Mouse (Mus musculus) heart, embryonic 14.5 days (tissue): ENCODE measurements around the gene Cct5. TPM values are rescaled to one million over a fixed set of nuclear protein-coding genes. Genes with fewer than 3 reads are reported as not detected.
A peak's percentile ranks its signal among the peaks of the same experiment; 100 is the strongest.

Source experiments
- ATAC-seq: fragments of 200-750 bp; cut with Nextera tagmentation; 2 replicates; pipeline ENCODE4 v1.8.0; 2017; ENCODE audit warnings: low read depth, moderate TSS enrichment; ENCODE audit not compliant: insufficient number of reproducible peaks, insufficient read depth, low FRiP score
- H3K27ac ChIP-seq, 2 experiments: fragments of 200-500 bp in 1 of 2; fragments of 300-500 bp in 1 of 2; sonication (generic) in 1 of 2; replicated peaks in 1 of 2; 2 replicates each; pipeline ENCODE4 v1.5.1; 2012 to 2014; ENCODE audit warnings: low read depth in 2 of 2, low read length in 2 of 2, control low read depth in 1 of 2, mild to moderate bottlenecking in 1 of 2, mixed read lengths in 1 of 2; ENCODE audit not compliant: control insufficient read depth in 1 of 2, insufficient read depth in 1 of 2
- H3K27me3 ChIP-seq: fragments of 300-500 bp; sonication (generic); 2 replicates; pipeline ENCODE4 v1.6.1; 2014; ENCODE audit warnings: mild to moderate bottlenecking, low read length, control low read depth; ENCODE audit not compliant: control insufficient read depth, insufficient read depth
- H3K36me3 ChIP-seq: fragments of 300-500 bp; sonication (generic); 2 replicates; pipeline ENCODE4 v1.6.1; 2014; ENCODE audit warnings: mild to moderate bottlenecking, control low read depth, low read length, mixed read lengths; ENCODE audit not compliant: control insufficient read depth, insufficient read depth
- H3K4me1 ChIP-seq, 2 experiments: fragments of 200-500 bp in 1 of 2; fragments of 300-500 bp in 1 of 2; sonication (generic) in 1 of 2; 2 replicates each; pipeline ENCODE4 v1.6.1; 2012 to 2014; ENCODE audit warnings: low read length in 2 of 2, control low read depth in 1 of 2, mixed read lengths in 1 of 2; ENCODE audit not compliant: control insufficient read depth in 2 of 2, insufficient read depth in 2 of 2
- H3K4me2 ChIP-seq: fragments of 300-500 bp; sonication (generic); 2 replicates; pipeline ENCODE4 v1.6.1; 2014; ENCODE audit warnings: mild to moderate bottlenecking, low read length
- H3K4me3 ChIP-seq, 2 experiments: fragments of 200-500 bp in 1 of 2; fragments of 300-500 bp in 1 of 2; sonication (generic) in 1 of 2; 2 replicates each; pipeline ENCODE4 v1.5.1; 2012 to 2014; ENCODE audit warnings: low read length in 2 of 2, mild to moderate bottlenecking in 2 of 2, control low read depth in 1 of 2, low read depth in 1 of 2, moderate library complexity in 1 of 2; ENCODE audit not compliant: control insufficient read depth in 1 of 2, insufficient read depth in 1 of 2
- H3K9ac ChIP-seq: fragments of 300-500 bp; sonication (generic); 2 replicates; pipeline ENCODE4 v1.6.1; 2014; ENCODE audit warnings: mild to moderate bottlenecking, low read length
- H3K9me3 ChIP-seq: fragments of 300-500 bp; sonication (generic); 2 replicates; pipeline ENCODE4 v1.6.1; 2016; ENCODE audit warnings: low read length, control low read depth; ENCODE audit not compliant: control insufficient read depth
- WGBS: fragments of 180-500 bp; shearing (Covaris S2); extraction: QIAGEN DNeasy Blood & Tissue Kit; methylation state at CpG from one replicate; pipeline ENCODE4 v1.1.7; 2014; 5-methylcytosine and 5-hydroxymethylcytosine counted together
- polyA plus RNA-seq: library from polyadenylated mRNA; unstranded; fragments of >200 nt; fragmentation: Nextera tagmentation; extraction: Ambion mirVana; gene quantifications from 2 replicates; pipeline ENCODE4 v1.2.1, GENCODE M21; 2014

Cct5 gene
- polyA plus RNA-seq, 1 experiment from 2014 or later: 365 TPM

DNA sequence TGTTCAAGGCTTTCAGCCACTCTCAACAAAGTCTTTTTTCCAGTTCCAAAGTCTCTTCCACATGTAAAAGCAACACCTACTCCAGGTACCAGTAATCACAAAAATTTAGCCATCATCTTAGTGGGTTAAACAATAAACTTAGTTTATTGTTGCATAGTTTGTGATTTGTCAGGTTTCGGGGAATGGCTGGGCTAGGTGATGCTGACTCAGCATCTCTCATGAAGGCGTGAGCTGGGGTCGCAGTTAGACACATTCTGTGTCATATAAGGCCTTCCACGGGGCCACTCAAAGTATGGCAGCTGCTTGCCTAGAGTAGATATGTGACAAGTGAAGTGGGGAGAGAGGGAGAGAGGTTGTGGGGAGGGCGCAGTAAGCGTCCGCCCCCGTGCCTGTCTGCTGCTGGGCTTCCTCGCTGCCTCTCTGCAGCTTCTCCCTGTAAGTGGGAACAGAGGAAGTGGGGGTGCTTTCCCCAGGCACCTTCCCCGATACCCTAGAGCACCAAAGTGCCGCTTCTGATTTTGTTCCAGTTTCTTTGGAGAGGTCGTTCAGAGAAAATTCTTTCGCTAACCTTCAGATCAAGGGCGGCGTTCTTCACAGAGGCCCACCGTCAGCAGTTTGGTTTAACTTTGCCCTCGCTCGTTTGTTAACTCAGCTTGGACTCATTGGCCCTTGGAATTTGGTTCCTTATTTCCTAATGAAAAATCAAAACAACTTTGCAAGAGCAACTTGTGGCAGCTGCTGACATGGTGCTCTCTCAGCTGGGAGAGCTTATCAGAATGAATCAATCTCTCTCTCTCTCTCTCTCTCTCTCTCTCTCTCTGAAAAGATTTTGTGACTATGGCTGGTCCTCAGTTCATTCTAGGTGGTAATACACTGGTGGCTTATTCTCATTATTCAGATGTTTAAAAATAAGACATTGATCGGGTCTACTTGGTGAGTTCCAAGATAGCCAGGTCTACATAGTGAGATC is 37.7 kb downstream of the Cct5 start:
- Histone ChIP-seq H3K9ac (no peak overlapping the region), H3K4me1 (peaks cover 14 to 17% of the 10 kb centered on the region in 2 experiments)

DNA sequence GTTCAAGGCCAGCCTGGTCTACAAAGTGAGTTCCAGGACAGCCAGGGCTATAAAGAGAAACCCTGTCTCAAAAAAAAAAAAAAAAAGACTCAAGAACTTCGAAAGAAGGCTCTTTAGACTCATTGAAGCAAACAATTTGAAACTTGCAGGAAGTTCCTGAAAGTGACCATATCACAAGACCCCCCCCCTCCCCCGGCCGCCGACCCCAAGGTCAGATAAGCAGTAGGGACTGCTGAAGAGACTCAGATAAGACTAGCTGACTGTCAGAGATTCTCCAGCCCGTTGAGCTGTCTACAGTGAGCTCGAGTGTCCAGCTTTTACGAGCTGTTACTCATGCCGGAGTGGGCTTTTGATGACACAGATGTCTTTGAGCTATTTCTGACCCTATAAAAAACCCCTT is 38.8 kb downstream of the Cct5 start:
- Histone ChIP-seq H3K9ac (no peak overlapping the region), H3K4me3 (no peak overlapping the region), H3K36me3 (no peaks in the 10 kb centered on the region), H3K27me3 (no peaks in the 10 kb centered on the region), H3K9me3 (peaks cover 6% of the 10 kb centered on the region; the same call in 1 of the 2 replicates), H3K4me1 (peaks cover 6 to 8% of the 10 kb centered on the region in 2 experiments; a peak in 3 of 4 replicates), H3K4me2 (no peak overlapping the region), H3K27ac (no peak overlapping the region)
- no peak for ATAC-seq
- 15% methylated on average over 8 of the region's 8 CpGs for WGBS

More for the DNA sequence above, 37.7 kb downstream of the Cct5 start:
- 42% methylated on average over 19 of the region's 19 CpGs for WGBS
- H3K9me3 ChIP-seq: peaks cover 6% of the 10 kb centered on the region; the same call in 1 of the 2 replicates
- 0 out of 4 replicates have a peak overlapping the region, but pooled peaks of 1 of the 2 experiments have one; percentile 0 for H3K4me3 ChIP-seq
- no peaks in the 10 kb centered on the region for H3K27me3 ChIP-seq
- H3K4me2 ChIP-seq: peak overlapping the region; percentile 47
- no peaks in the 10 kb centered on the region for H3K36me3 ChIP-seq
- no peak for ATAC-seq
- no peak overlapping the region for H3K27ac ChIP-seq

DNA sequence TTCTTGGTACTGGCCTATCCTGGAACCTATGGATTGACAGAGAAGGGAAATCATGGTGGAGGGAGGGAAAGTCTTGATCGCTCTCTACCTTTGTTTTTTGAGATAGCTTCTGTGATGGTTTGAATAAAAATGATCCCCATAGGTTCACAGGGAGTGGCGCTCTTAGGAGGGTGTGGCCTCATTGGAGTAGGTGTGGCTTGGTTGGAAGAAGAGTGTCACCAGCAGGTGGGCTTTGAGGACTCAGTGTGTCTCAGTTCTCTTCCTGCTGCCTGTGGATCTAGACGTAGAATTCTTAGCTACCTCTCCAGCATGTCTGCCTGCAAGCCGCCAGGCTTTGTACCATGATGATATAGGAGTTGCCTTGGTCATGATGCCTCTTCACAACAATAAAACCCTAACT is 39.6 kb downstream of the Cct5 start:
- H3K4me3 ChIP-seq: no peak overlapping the region
- H3K36me3 ChIP-seq: no peaks in the 10 kb centered on the region
- H3K27ac ChIP-seq: no peak overlapping the region
- H3K4me2 ChIP-seq: no peak overlapping the region
- H3K4me1 ChIP-seq: peaks cover 6 to 8% of the 10 kb centered on the region in 2 experiments; a peak in 3 of 4 replicates
- H3K27me3 ChIP-seq: no peaks in the 10 kb centered on the region
- no peak for ATAC-seq
- peaks cover 6% of the 10 kb centered on the region; the same call in 1 of the 2 replicates for H3K9me3 ChIP-seq
- no peak overlapping the region for H3K9ac ChIP-seq
- 96% methylated on average over 4 of the region's 4 CpGs for WGBS

DNA sequence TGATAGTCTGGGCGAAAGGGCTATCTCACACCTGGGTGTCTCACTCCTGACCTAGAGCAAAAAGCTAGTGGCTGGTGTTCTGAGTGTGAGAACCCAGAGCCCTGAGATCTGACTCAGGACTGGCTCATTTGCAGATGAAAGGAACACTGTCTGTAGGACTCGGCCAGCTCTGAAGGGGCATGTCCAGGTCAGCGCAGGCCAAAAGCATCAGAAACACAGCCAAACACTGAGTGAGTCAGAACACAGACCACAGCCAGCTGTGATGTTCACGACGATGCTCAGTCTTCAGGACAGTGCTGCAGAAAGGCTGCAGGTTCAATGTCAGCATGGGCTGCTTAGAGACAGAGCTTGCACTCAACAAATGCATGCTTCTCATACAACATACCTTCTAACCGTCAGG is 40.2 kb downstream of the Cct5 start:
- no peaks in the 10 kb centered on the region for H3K27me3 ChIP-seq
- no peak overlapping the region for H3K4me2 ChIP-seq
- no peaks in the 10 kb centered on the region for H3K36me3 ChIP-seq
- H3K9me3 ChIP-seq: peaks cover 6% of the 10 kb centered on the region; the same call in 1 of the 2 replicates
- H3K9ac ChIP-seq: no peak overlapping the region
- 84% methylated on average over 6 of the region's 6 CpGs for WGBS
- peaks cover 6 to 8% of the 10 kb centered on the region in 2 experiments; a peak in 3 of 4 replicates for H3K4me1 ChIP-seq
- no peak overlapping the region for H3K4me3 ChIP-seq
- H3K27ac ChIP-seq: no peak overlapping the region
- ATAC-seq: no peak

DNA sequence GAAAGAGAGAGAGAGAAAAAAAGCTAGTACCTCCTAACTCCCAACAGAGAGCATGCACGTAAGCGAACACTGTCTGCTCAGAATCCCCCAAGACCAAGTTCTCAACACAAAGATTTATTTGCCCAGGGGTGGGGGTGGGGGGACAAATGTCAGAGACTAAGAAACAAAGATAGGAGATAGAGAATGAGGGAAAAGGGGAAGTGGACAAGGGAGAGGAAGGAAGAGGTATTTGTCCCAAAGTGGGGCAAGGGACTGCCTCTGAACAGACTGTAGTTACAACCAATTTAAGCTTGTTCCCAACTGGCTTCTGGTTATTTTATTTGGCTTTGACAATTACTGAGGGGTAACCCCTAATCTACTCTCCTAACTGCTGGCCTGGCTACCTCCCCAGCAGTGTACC is 46.7 kb downstream of the Cct5 start:
- Histone ChIP-seq H3K4me2 (no peak overlapping the region), H3K27me3 (no peaks in the 10 kb centered on the region), H3K36me3 (no peaks in the 10 kb centered on the region), H3K9me3 (no peaks in the 10 kb centered on the region), H3K9ac (no peak overlapping the region), H3K4me1 (no peaks in the 10 kb centered on the region), H3K4me3 (no peak overlapping the region), H3K27ac (no peak overlapping the region)
- ATAC-seq: no peak
- 84% methylated on average over 2 of the region's 2 CpGs for WGBS

DNA sequence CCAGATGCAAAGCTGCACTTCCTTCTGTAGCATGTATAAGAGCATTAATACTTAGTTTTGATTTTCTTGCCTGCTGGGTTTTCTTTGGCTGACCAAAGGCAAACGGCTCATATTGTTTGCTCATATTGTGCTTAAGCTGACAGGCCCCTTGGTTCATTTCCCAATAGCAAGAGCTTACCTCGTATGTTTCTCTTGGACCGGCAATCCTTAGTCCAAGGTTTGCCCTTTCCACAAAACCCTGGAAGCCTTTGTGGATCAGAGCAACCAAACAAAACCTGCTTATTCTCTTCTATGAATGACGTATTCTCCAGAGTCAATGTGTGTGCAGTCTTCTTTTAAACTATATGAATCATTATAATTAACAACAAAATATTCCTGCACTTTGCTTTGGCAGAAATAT is 51.2 kb downstream of the Cct5 start:
- H3K9me3 ChIP-seq: no peaks in the 10 kb centered on the region
- no peak overlapping the region for H3K9ac ChIP-seq
- no peak overlapping the region for H3K4me3 ChIP-seq
- no peak overlapping the region for H3K27ac ChIP-seq
- 77% methylated on average over 4 of the region's 4 CpGs for WGBS
- H3K4me2 ChIP-seq: no peak overlapping the region
- no peaks in the 10 kb centered on the region for H3K27me3 ChIP-seq
- H3K4me1 ChIP-seq: peaks cover 0 to 3% of the 10 kb centered on the region in 2 experiments; a peak in 2 of 4 replicates
- H3K36me3 ChIP-seq: no peaks in the 10 kb centered on the region
- no peak for ATAC-seq

DNA sequence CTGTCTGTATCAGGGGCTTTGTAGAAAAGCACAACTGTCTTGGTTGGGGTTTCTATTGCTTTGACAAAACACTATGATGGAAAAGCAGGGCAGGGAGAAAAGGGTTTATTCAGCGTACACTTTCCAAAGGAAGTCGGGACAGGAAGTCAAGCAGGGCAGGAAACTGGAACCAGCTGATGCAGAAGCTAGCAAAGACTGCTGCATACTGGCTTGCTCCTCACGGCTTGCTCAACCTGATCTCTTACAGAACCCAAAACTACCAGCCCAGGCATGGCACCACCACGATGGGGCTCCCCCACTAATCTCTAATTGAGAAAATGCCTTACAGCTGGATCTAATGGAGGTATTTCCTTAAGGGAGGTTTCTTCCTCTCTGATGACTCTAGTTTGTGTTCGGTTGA is 54.2 kb downstream of the Cct5 start:
- H3K4me1 ChIP-seq: peaks cover 5 to 22% of the 10 kb centered on the region in 2 experiments
- H3K4me2 ChIP-seq: no peak overlapping the region
- H3K36me3 ChIP-seq: no peaks in the 10 kb centered on the region
- 77% methylated on average over 5 of the region's 5 CpGs for WGBS
- no peak overlapping the region for H3K9ac ChIP-seq
- H3K27me3 ChIP-seq: no peaks in the 10 kb centered on the region
- no peak overlapping the region for H3K27ac ChIP-seq
- no peaks in the 10 kb centered on the region for H3K9me3 ChIP-seq
- no peak overlapping the region for H3K4me3 ChIP-seq
- ATAC-seq: no peak
